ENCODE assay signal across 8 mouse cellular contexts in the genomic region with DNA sequence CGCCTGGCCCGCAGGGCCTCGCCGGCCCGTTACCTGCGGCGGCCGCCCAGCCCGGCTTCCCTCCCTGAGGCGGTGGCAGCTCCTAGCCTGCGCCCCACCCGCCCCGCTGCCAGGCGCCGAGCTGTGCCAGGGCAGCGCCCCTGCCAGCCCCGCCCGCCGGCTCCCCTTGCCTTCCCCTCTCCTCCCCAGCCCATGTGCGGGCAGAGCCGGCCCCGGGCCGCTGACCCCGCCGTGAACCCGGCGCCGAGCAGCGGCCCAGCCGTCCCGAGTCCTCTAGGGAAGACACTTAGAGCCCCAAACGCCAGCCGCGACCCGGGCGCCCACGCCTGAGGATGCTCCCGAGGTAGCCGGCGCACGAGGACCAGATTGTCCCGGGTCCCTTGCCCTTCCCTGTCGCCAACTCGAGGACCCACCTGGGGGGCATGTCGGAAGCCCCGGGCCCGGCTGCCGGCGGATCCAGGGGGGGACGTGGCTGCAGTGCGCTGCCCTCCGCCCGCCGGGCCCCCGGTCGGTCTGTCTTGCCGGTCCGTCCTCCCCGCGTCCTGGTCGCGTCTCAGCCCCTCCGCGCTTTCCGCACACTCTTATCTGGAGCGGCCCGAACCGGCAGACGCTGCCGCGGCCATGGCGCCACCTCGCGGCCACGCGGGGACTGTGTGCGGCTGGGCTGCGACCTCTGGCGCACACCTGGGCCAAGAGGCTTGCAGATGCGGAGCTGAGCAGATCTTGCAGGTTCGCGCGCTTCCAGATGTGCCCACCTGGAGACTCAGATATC. TPM values are rescaled to one million over a fixed set of nuclear protein-coding genes. Genes with fewer than 3 reads are reported as not detected.
DNase-seq lines count a peak whose midpoint lies in the region; ATAC-seq and TF ChIP-seq lines count a peak whose summit lies in the region.

No protein-coding gene starts in this region.

- peaks cover 46% of the 10 kb centered on the region for H3K4me1 ChIP-seq in hindbrain, embryonic 14.5 days (replicated peaks; ENCODE audit: control insufficient read depth, insufficient read depth, low read length)

- H3K36me3 ChIP-seq in hindbrain, embryonic 14.5 days (replicated peaks; ENCODE audit: control insufficient read depth, insufficient read depth): peaks cover 7% of the 10 kb centered on the region; the same call in 1 of the 2 replicates

- under 1% methylated on average over 76 of the region's 83 CpGs for WGBS in hindbrain, embryonic 14.5 days

- peak overlapping the region; percentile 67 for H3K9ac ChIP-seq in hindbrain, embryonic 14.5 days

- DNase-seq in T-cell, adult 2 months (ENCODE audit: low spot score): peak; percentile 86
- DNase-seq in cerebellum, adult 8-10 months: peak; percentile 81
- peak; percentile 93 for DNase-seq in gastrocnemius, adult 2 months
- DNase-seq in hindbrain, embryonic 14.5 days (ENCODE audit: low spot score): peak; percentile 86
- DNase-seq in left cerebral cortex, postnatal 25 days (ENCODE audit: low spot score in 2 of 2): peak; percentile 75 to 79
- peak; percentile 71 for DNase-seq in skeletal muscle tissue, adult 2 months (ENCODE audit: low read depth, low spot score)

- H3K9me3 ChIP-seq in hindbrain, embryonic 14.5 days (ENCODE audit: control insufficient read depth, low read length): no peaks in the 10 kb centered on the region

- H3K27ac ChIP-seq in gastrocnemius, adult 2 months: peak overlapping the region; percentile 92
- H3K27ac ChIP-seq in hindbrain, embryonic 14.5 days: no peak overlapping the region

- peak overlapping the region; percentile 93 for H3K4me2 ChIP-seq in hindbrain, embryonic 14.5 days (replicated peaks)

- peak; percentile 99 for TF ChIP-seq CTCF in gastrocnemius, adult 2 months (IDR thresholded peaks at IDR 0.05)

- peak overlapping the region; percentile 94 for H3K4me3 ChIP-seq in gastrocnemius, adult 2 months
- H3K4me3 ChIP-seq in hindbrain, embryonic 14.5 days (replicated peaks; ENCODE audit: low read length): peak overlapping the region; percentile 50

- ATAC-seq in hindbrain, embryonic 14.5 days (ENCODE audit: low FRiP score): no peak
- peak; percentile 30 for ATAC-seq in megakaryocyte progenitor cell, adult 5-6 weeks (replicated peaks; ENCODE audit: poor library complexity)
- no peak for ATAC-seq in erythroid progenitor cell, adult 5-6 weeks (replicated peaks; ENCODE audit: low FRiP score, poor library complexity, severe bottlenecking)

- intact Hi-C loops in gastrocnemius, adult 2 months (cut with DNase I): loop anchor here (1.0 to 5.0 kb wide), 3 partner anchors 121 to 222 kb away; no protein-coding TSS in a partner anchor
- intact Hi-C loops in left cerebral cortex, postnatal 25 days (cut with DNase I): loop anchor here (1.0 kb wide), 2 partner anchors 186 to 221 kb away; no protein-coding TSS in a partner anchor

- peaks cover 78% of the 10 kb centered on the region for H3K27me3 ChIP-seq in hindbrain, embryonic 14.5 days (ENCODE audit: control insufficient read depth, insufficient read depth, low read length)

RNA-seq across cellular contexts. Expression of gene Hic1, which starts 0.5 kb away (rescaled TPM):
- 1 to 10 TPM; 4.6 to 6.6 TPM for total RNA-seq in gastrocnemius, adult 2 months (2021)
- polyA plus RNA-seq in hindbrain, embryonic 14.5 days (2014; fragmentation: Nextera tagmentation; extraction: Ambion mirVana): 1.9 and 2.6 TPM in 2 replicates
- 1 to 10 TPM; 3.3 to 3.5 TPM for total RNA-seq in left cerebral cortex, postnatal 25 days (2021)
- total RNA-seq in megakaryocyte progenitor cell, adult 5-6 weeks (2015): 0.02 TPM in 1 of 2 replicates, not detected in the other
- total RNA-seq in megakaryocyte progenitor cell, adult 5-6 weeks (2017): not detected in 2 replicates
- total RNA-seq in erythroid progenitor cell, adult 5-6 weeks (2015; ENCODE audit: low replicate concordance): not detected in 2 replicates
- total RNA-seq in erythroid progenitor cell, adult 5-6 weeks (2017; ENCODE audit: low replicate concordance): not detected in 2 replicates

RNA-seq across cellular contexts. Expression of gene Ovca2, which starts 9.9 kb away (rescaled TPM):
- total RNA-seq in gastrocnemius, adult 2 months (2021): 1 to 10 TPM; 2.5 to 3.6 TPM
- polyA plus RNA-seq in hindbrain, embryonic 14.5 days (2014; fragmentation: Nextera tagmentation; extraction: Ambion mirVana): 17.4 and 20.3 TPM in 2 replicates
- total RNA-seq in left cerebral cortex, postnatal 25 days (2021): 10 to 100 TPM; 12.4 to 13.9 TPM
- total RNA-seq in megakaryocyte progenitor cell, adult 5-6 weeks (2015): 20.8 and 26.3 TPM in 2 replicates
- 14.5 and 16.5 TPM in 2 replicates for total RNA-seq in megakaryocyte progenitor cell, adult 5-6 weeks (2017)
- total RNA-seq in erythroid progenitor cell, adult 5-6 weeks (2015; ENCODE audit: low replicate concordance): 4.2 and 15.1 TPM in 2 replicates
- total RNA-seq in erythroid progenitor cell, adult 5-6 weeks (2017; ENCODE audit: low replicate concordance): 1.9 and 4.2 TPM in 2 replicates

RNA-seq across cellular contexts. Expression of gene Dph1, which starts 22.3 kb away (rescaled TPM):
- total RNA-seq in gastrocnemius, adult 2 months (2021): 1 to 10 TPM; 5.5 to 6.2 TPM
- polyA plus RNA-seq in hindbrain, embryonic 14.5 days (2014; fragmentation: Nextera tagmentation; extraction: Ambion mirVana): 13.6 and 14.4 TPM in 2 replicates
- 10 to 100 TPM; 26.9 to 27.2 TPM for total RNA-seq in left cerebral cortex, postnatal 25 days (2021)
- total RNA-seq in megakaryocyte progenitor cell, adult 5-6 weeks (2015): 3.3 and 7.4 TPM in 2 replicates
- 9.2 and 9.5 TPM in 2 replicates for total RNA-seq in megakaryocyte progenitor cell, adult 5-6 weeks (2017)
- total RNA-seq in erythroid progenitor cell, adult 5-6 weeks (2015; ENCODE audit: low replicate concordance): not detected in 2 replicates
- 1.1 and 6.3 TPM in 2 replicates for total RNA-seq in erythroid progenitor cell, adult 5-6 weeks (2017; ENCODE audit: low replicate concordance)

RNA-seq across cellular contexts. Expression of gene Rtn4rl1, which starts 24.8 kb away (rescaled TPM):
- total RNA-seq in gastrocnemius, adult 2 months (2021): 1 to 10 TPM in 1 of 2 experiments, under 1 TPM in 1; 0.54 to 1.1 TPM
- 8.5 and 10.3 TPM in 2 replicates for polyA plus RNA-seq in hindbrain, embryonic 14.5 days (2014; fragmentation: Nextera tagmentation; extraction: Ambion mirVana)
- total RNA-seq in left cerebral cortex, postnatal 25 days (2021): 10 to 100 TPM; 76.5 to 90.2 TPM
- total RNA-seq in megakaryocyte progenitor cell, adult 5-6 weeks (2015): 0.49 and 1.1 TPM in 2 replicates
- total RNA-seq in megakaryocyte progenitor cell, adult 5-6 weeks (2017): 0.20 and 0.42 TPM in 2 replicates
- 0.42 and 1.1 TPM in 2 replicates for total RNA-seq in erythroid progenitor cell, adult 5-6 weeks (2015; ENCODE audit: low replicate concordance)
- not detected in 2 replicates for total RNA-seq in erythroid progenitor cell, adult 5-6 weeks (2017; ENCODE audit: low replicate concordance)

Comparison
In these comparisons a context has a peak if more than half of its experiments do, and no peak if none do; other contexts are left out.
1. RNA of gene Hic1, which starts 0.5 kb away (total RNA-seq): 4.6 to 6.6 TPM in gastrocnemius, adult 2 months and 3.3 to 3.5 TPM in left cerebral cortex, postnatal 25 days; 0.02 TPM in megakaryocyte progenitor cell, adult 5-6 weeks and not detected in erythroid progenitor cell, adult 5-6 weeks; every median in the first group is over 4 times any median in the second.
2. Peak in every context shown above with its lines, with median percentiles within 50 percentile points of each other: DNase-seq.